Mouse (Mus musculus) layer of hippocampus, adult 9-10 months (tissue): ENCODE measurements around the gene Ss18l2.

ENCODE experiments used
- DNase-seq: peaks from one replicate; pipeline ENCODE4 v3.0.0; 2022; ENCODE audit warnings: low spot score

Gene Ss18l2

DNA sequence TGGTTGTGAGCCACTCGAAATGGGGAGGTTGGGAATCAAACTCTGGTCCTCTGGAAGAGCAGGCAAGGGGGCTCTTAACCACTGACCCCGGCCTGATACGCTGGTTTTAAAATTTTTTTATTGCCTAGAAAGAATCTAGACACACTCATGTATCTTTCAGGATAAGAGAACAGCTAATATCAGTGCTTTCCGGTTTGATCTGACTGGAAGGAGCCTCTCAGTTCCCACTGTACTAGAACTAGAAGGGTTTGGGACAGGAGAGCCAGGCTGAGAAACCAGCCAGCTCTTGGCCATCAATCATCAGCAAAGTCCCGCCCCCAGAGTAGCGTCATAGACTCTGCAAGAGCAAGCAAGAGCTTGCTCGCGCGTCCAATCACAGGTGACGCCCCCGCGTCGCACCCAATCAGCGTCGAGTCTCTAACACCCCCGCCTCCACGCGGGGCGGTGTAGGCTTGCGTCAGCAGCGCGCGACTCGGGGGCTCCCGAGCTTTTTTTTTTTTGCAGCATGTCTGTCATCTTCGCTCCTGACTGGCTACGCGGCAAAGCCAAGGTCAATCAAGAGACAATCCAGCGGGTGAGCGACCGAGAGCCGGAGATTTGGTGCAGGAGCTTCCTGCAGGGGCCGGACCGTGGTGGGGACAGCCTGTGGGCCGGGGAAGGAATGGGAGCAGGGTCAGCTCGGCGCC lies at the start of gene Ss18l2:
Ss18l2 (plus strand) TSS at position 432 of the 686 bp plus-strand sequence.
- peak; percentile 96 for DNase-seq

- no peak for DNase-seq
Measured at GRCm38 (mm10) chr9:121663467-121663866, 46.7 kb upstream of the Ss18l2 start.

GRCm38 (mm10) chr9:121664104-121664503 lies 46.0 kb upstream of the Ss18l2 start:
- DNase-seq = no peak

GRCm38 (mm10) chr9:121666957-121667630 lies 43.0 kb upstream of the Ss18l2 start:
- no peak for DNase-seq

DNA sequence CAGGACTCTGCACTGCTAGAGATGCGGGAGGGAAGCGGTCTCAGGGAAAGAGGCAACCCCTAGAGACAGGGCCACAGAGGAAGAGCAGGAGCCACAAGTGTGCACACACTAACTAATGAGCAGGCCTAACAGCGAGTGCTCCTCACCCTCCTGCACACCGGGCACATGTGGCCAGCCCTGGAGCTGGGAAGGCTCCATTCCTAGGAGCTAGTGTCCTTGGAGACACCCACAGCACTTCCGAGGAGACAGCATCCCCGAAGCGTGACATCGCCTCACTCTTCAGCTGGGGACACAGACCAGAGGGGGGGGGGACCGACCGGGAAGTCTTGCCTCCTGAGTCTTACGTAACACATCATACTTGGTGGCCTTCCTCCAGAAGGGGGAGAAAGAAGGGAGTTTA lies 42.3 kb upstream of the Ss18l2 start:
- DNase-seq = no peak

GRCm38 (mm10) chr9:121669348-121669791 lies 40.8 kb upstream of the Ss18l2 start:
- DNase-seq = no peak

- no peak for DNase-seq
Measured at GRCm38 (mm10) chr9:121671300-121671699, 38.8 kb upstream of the Ss18l2 start.

DNA sequence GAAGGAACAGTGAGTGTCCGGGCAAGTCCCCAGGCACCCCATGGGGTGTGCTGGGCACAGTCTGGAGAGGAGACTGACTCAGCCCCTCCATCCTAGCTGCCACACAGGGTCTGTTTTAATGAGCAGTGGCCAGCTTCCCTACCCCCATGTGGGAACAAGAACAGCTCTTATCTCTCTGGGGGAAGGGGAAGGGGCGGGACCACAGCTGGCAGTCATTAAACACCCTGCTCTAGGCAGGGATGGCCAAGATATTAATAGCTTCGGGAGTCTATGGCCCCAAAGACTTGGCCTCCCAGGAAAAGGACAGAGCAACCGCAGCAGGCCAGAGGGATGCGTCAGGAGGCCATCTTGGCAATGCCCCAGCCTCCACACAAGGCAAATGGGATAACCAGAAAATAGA lies 37.8 kb upstream of the Ss18l2 start:
- DNase-seq = no peak

DNA sequence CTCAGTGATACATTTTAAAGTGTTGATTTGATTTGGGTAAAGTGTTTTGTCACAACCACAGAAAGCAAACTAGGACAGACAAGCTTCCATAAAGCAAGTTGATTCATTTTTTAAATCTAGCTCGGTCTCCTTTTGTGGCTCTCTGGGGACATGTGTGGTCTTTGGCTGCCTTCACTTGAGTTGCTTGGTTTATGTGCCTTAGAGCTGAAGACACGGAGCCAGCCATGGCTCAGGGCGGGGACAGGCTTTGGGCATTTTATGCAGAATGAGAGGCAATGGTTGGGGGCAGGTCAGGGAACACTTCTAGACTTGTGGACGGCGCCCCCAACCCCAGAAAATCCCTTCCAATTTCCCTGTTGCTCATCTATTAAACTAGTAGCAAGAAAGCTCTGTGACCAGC lies 36.4 kb upstream of the Ss18l2 start:
- no peak for DNase-seq

- no peak for DNase-seq
Measured at GRCm38 (mm10) chr9:121675011-121675410, 35.1 kb upstream of the Ss18l2 start.

- no peak for DNase-seq
Measured at GRCm38 (mm10) chr9:121675556-121675955, 34.6 kb upstream of the Ss18l2 start.

- no peak for DNase-seq
Measured at GRCm38 (mm10) chr9:121677069-121677468, 33.1 kb upstream of the Ss18l2 start.

GRCm38 (mm10) chr9:121677476-121677875 lies 32.7 kb upstream of the Ss18l2 start:
- DNase-seq = no peak

DNA sequence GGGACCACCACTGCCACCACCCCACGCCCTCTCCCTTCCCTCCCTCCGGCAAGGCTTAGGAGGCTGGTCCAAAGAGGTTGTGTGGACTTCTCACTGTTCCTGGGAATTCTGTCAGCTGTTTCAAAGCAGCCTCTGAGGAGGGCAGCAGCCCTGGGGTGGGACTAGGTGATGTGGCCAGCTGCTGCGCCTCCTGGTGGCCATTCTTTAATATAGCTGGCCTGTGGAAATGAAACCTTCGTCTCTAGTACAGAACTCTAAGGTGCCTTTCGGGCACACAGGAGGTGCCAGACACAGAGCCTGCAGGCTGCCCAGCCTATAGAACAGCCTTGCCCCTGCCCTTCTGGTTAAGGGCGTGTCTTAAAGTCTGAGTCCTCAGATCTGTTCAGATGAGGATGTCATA lies 30.6 kb upstream of the Ss18l2 start:
- no peak for DNase-seq

GRCm38 (mm10) chr9:121681191-121681590 lies 28.9 kb upstream of the Ss18l2 start:
- DNase-seq = no peak

DNA sequence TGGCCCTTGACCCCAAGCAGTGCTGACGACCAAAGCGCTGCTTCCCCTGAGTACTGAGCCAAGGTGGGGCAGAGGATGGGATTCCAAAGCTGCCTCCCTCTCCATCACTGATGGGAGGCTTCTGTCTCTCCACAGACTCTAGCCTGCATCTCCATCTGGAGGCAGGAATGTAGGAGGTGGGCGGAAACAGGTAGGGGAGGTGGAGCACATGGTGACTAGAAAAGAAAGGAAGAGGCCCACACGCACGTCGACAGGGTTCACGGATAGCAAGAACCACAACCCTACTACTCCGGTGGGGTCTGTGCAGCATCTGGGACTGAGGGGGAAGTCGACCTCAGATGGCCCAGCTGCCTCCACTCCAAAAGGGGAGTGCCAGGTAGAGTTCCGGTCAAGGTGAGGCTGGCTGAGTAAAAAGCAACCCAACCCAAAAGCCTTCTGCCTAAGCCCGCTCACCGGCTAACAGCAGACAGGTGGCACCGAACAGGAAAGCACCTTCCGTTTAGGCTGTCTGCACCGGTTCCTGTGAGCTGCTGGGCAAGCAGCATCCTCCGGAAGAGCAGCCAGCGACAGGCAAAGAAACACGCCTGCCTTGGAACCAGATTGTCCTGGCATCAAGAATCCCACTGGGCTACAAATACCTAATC lies 28.0 kb upstream of the Ss18l2 start:
- DNase-seq = no peak

- DNase-seq = no peak
Measured at GRCm38 (mm10) chr9:121684702-121685101, 25.4 kb upstream of the Ss18l2 start.

DNA sequence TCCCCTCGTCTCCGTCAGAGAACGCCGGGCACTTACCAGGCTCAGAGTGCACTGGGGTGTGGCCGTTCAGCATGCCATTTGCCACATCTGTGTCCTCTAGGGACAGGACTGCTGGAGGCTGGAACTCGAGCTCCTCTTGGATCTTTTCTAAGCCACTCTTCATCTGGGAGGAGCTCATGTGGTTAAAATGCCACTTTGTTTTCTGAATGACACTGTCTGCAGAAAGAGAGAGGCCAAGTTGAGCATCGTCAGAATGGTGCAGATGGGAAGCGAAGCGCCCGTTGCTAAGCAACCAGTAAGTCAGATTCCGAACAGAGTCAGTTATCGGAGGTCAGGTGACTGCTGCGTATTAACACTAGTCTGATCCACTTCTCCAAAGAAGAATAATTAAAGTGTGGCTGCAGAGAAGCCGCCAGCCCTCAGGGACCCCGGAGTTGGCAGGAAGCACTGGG lies 19.9 kb upstream of the Ss18l2 start:
- DNase-seq = no peak

GRCm38 (mm10) chr9:121690734-121691133 lies 19.4 kb upstream of the Ss18l2 start:
- no peak for DNase-seq

- no peak for DNase-seq
Measured at GRCm38 (mm10) chr9:121694736-121695135, 15.4 kb upstream of the Ss18l2 start.

DNA sequence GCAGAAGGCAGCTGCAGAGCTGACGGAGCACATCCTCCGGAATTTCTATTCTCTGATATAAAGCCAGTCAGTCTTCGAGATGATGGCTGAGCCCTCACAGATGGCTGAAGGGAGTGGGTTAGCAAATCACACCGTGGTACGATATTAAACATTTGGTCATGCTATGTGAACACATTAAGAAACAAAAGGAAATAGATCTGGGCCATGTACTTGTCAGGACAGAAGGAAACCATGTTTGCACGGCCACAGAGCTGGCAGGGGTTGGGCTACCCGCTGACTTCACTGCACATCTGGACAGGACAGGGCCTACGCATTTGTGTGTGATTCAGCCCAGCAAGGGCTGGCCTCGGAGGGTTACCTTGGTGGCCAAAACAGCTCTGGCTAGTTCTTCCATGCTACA lies 13.5 kb upstream of the Ss18l2 start:
- DNase-seq = no peak

GRCm38 (mm10) chr9:121697150-121698049 lies 12.7 kb upstream of the Ss18l2 start:
- no peak for DNase-seq
